8 mouse cellular contexts compared by ENCODE assay signal in genomic region chr14:59200711-59201603, GRCm38 (mm10). TPM values are rescaled to one million over a fixed set of nuclear protein-coding genes. Genes with fewer than 3 reads are reported as not detected.
DNase-seq lines count a peak whose midpoint lies in the region; ATAC-seq and TF ChIP-seq lines count a peak whose summit lies in the region.

Gene Rcbtb1 (plus strand): TSS chr14:59201209.

- peak; percentile 69 for TF ChIP-seq CTCF in C2C12 (IDR thresholded peaks at IDR 0.05; ENCODE audit: control insufficient read depth, insufficient read depth, insufficient read length)
- TF ChIP-seq CTCF in brain, embryonic 14.5 days (IDR thresholded peaks at IDR 0.05; ENCODE audit: borderline replicate concordance, extremely low read depth, insufficient read depth, insufficient read length), result peak; percentile 23; the same call in 1 of the 2 replicates
- peak; percentile 66 for TF ChIP-seq CTCF in liver, adult 2 months (IDR thresholded peaks at IDR 0.05; ENCODE audit: low read depth, low read length)

- H3K4me3 ChIP-seq in C2C12 (ENCODE audit: insufficient read depth, poor library complexity, severe bottlenecking) (peak within 1 kb of the TSS; percentile 79), myocyte (peak within 1 kb of the TSS; percentile 36)
- peak within 1 kb of the TSS; percentile 78 for H3K4me3 ChIP-seq in erythroblast, embryonic 14.5 days (replicated peaks)
- H3K4me3 ChIP-seq in heart, embryonic 11.5 days (ENCODE audit: low read depth, low read length), result peak within 1 kb of the TSS; percentile 92
- H3K4me3 ChIP-seq in kidney, embryonic 16.5 days (ENCODE audit: low read length), result peak within 1 kb of the TSS; percentile 74
- H3K4me3 ChIP-seq in liver, adult 2 months (ENCODE audit: insufficient read depth, low read depth, low read length), result peak within 1 kb of the TSS; percentile 88

- TF ChIP-seq POLR2A in brain, embryonic 14.5 days (IDR thresholded peaks at IDR 0.05; ENCODE audit: borderline replicate concordance, extremely low read depth, insufficient read depth, insufficient read length, poor library complexity, severe bottlenecking), result peak; percentile 82
- peak; percentile 83 for TF ChIP-seq POLR2A in liver, adult 2 months (IDR thresholded peaks at IDR 0.05; ENCODE audit: extremely low read depth, insufficient read depth, low read length)
- peak; percentile 64 for TF ChIP-seq POLR2A in myocyte (IDR thresholded peaks at IDR 0.05; ENCODE audit: insufficient read length, low read depth)

- H3K27me3 ChIP-seq in C2C12 (ENCODE audit: control insufficient read depth, insufficient read depth, insufficient read length) (no peaks in the 10 kb centered on the region), myocyte (ENCODE audit: control insufficient read depth, insufficient read depth, insufficient read length) (no peaks in the 10 kb centered on the region)
- H3K27me3 ChIP-seq in erythroblast, embryonic 14.5 days (ENCODE audit: control insufficient read depth), result no peaks in the 10 kb centered on the region
- no peaks in the 10 kb centered on the region for H3K27me3 ChIP-seq in heart, embryonic 11.5 days (ENCODE audit: control insufficient read depth, insufficient read depth, low read length)
- H3K27me3 ChIP-seq in kidney, embryonic 16.5 days (ENCODE audit: insufficient read depth, low read length), result no peaks in the 10 kb centered on the region
- no peaks in the 10 kb centered on the region for H3K27me3 ChIP-seq in liver, adult 2 months (ENCODE audit: control insufficient read depth, insufficient read depth, low read length)
- H3K27me3 ChIP-seq in splenic B cell, adult 2 months (ENCODE audit: control insufficient read depth, insufficient read depth, low read length, poor library complexity, severe bottlenecking), result no peaks in the 10 kb centered on the region

- peak within 1 kb of the TSS; percentile 91 for H3ac ChIP-seq in C2C12 (ENCODE audit: control insufficient read depth, insufficient read length, low read depth)
- H3ac ChIP-seq in myocyte (ENCODE audit: control insufficient read depth, insufficient read length), result peak within 1 kb of the TSS; percentile 90

- H3K36me3 ChIP-seq in C2C12 (ENCODE audit: control insufficient read depth, insufficient read depth) (no peaks in the 10 kb centered on the region), myocyte (ENCODE audit: control insufficient read depth, insufficient read depth) (no peaks in the 10 kb centered on the region)
- H3K36me3 ChIP-seq in erythroblast, embryonic 14.5 days (ENCODE audit: control insufficient read depth), result no peaks in the 10 kb centered on the region; the same call in 1 of the 2 replicates
- no peaks in the 10 kb centered on the region for H3K36me3 ChIP-seq in heart, embryonic 11.5 days (ENCODE audit: control insufficient read depth, insufficient read depth, low read length)
- no peaks in the 10 kb centered on the region for H3K36me3 ChIP-seq in kidney, embryonic 16.5 days (ENCODE audit: insufficient read depth, low read length)
- no peaks in the 10 kb centered on the region for H3K36me3 ChIP-seq in liver, adult 2 months (ENCODE audit: control insufficient read depth, insufficient read depth, low read length)
- H3K36me3 ChIP-seq in splenic B cell, adult 2 months (ENCODE audit: control insufficient read depth, insufficient read depth, low read length, poor library complexity, severe bottlenecking), result no peaks in the 10 kb centered on the region

- H3K9me3 ChIP-seq in erythroblast, embryonic 14.5 days (ENCODE audit: control insufficient read depth, low read length), result peaks cover 5% of the 10 kb centered on the region
- no peaks in the 10 kb centered on the region for H3K9me3 ChIP-seq in heart, embryonic 11.5 days (replicated peaks; ENCODE audit: control insufficient read depth, low read length)
- no peaks in the 10 kb centered on the region for H3K9me3 ChIP-seq in kidney, embryonic 16.5 days (ENCODE audit: low read length)

- ATAC-seq in heart, embryonic 11.5 days (replicated peaks; ENCODE audit: insufficient number of reproducible peaks, low FRiP score, low TSS enrichment), result peak; percentile 94
- peak; percentile 98 for ATAC-seq in kidney, embryonic 16.5 days (ENCODE audit: low FRiP score, low TSS enrichment)

- H3K9ac ChIP-seq in heart, embryonic 11.5 days (ENCODE audit: low read depth, low read length), result peak within 1 kb of the TSS; percentile 97
- H3K9ac ChIP-seq in kidney, embryonic 16.5 days (replicated peaks; ENCODE audit: low read length), result peak within 1 kb of the TSS; percentile 92
- peak within 1 kb of the TSS; percentile 92 for H3K9ac ChIP-seq in liver, adult 2 months (ENCODE audit: low read depth, low read length)

- peak; percentile 97 for DNase-seq in brain, embryonic 14.5 days (ENCODE audit: low read depth)
- peak; percentile 92 for DNase-seq in liver, adult 2 months (ENCODE audit: extremely low read depth, low read depth, low spot score)
- peak; percentile 93 for DNase-seq in splenic B cell, adult 2 months (ENCODE audit: low read depth, low spot score)

- H3K4me2 ChIP-seq in heart, embryonic 11.5 days, result peak within 1 kb of the TSS; percentile 83
- H3K4me2 ChIP-seq in kidney, embryonic 16.5 days (replicated peaks; ENCODE audit: low read depth, low read length), result peak within 1 kb of the TSS; percentile 55
- H3K4me2 ChIP-seq in myocyte (ENCODE audit: low read depth), result peak within 1 kb of the TSS; percentile 78

- H3K27ac ChIP-seq in heart, embryonic 11.5 days (ENCODE audit: low read depth, low read length), result peak within 1 kb of the TSS; percentile 97
- peak within 1 kb of the TSS; percentile 94 for H3K27ac ChIP-seq in kidney, embryonic 16.5 days (ENCODE audit: low read length)
- peak within 1 kb of the TSS; percentile 88 for H3K27ac ChIP-seq in liver, adult 2 months (replicated peaks; ENCODE audit: insufficient read depth, low read depth, low read length)

- H3K79me3 ChIP-seq in C2C12 (ENCODE audit: low read depth), result peaks cover 26% of the 10 kb centered on the region

- under 1% methylated on average over 93 of the region's 96 CpGs for whole genome bisulfite sequencing in heart, embryonic 11.5 days (ENCODE audit: insufficient replicate concordance)
- under 1% methylated on average over 92 of the region's 96 CpGs for WGBS in kidney, embryonic 16.5 days
- WGBS in liver, adult 2 months, result under 1% methylated on average over 96 of the region's 96 CpGs

- H3K79me2 ChIP-seq in C2C12 (ENCODE audit: control insufficient read depth, insufficient read depth), result peaks cover 48% of the 10 kb centered on the region
- H3K79me2 ChIP-seq in liver, adult 2 months (ENCODE audit: control insufficient read depth, insufficient read depth, low read length), result peaks cover 4% of the 10 kb centered on the region; the same call in 1 of the 2 replicates
- H3K79me2 ChIP-seq in myocyte (ENCODE audit: control insufficient read depth, insufficient read depth), result peaks cover 31% of the 10 kb centered on the region

- peaks cover 26% of the 10 kb centered on the region for H3K4me1 ChIP-seq in erythroblast, embryonic 14.5 days (ENCODE audit: control insufficient read depth)
- H3K4me1 ChIP-seq in heart, embryonic 11.5 days (ENCODE audit: control insufficient read depth, insufficient read depth, low read length), result peaks cover 22% of the 10 kb centered on the region
- peaks cover 22% of the 10 kb centered on the region for H3K4me1 ChIP-seq in kidney, embryonic 16.5 days (ENCODE audit: insufficient read depth, low read length)
- H3K4me1 ChIP-seq in liver, adult 2 months (ENCODE audit: control insufficient read depth, insufficient read depth, low read length), result peaks cover 29% of the 10 kb centered on the region

TF ChIP-seq in C2C12, 6 proteins besides CTCF, POLR2A, EP300 and RAD21:
- TF ChIP-seq USF1 (IDR thresholded peaks at IDR 0.05; ENCODE audit: low read depth) (peak; percentile 98), MAX (IDR thresholded peaks at IDR 0.05) (peak; percentile 97), MYOD1 (IDR thresholded peaks at IDR 0.05; ENCODE audit: control insufficient read depth, insufficient read length, low read depth) (no peak)

TF ChIP-seq in myocyte, 11 proteins besides CTCF, POLR2A, EP300 and RAD21:
- TF ChIP-seq TCF3 (IDR thresholded peaks at IDR 0.05; ENCODE audit: insufficient read length, low read depth) (no peak), TCF12 (IDR thresholded peaks at IDR 0.05; ENCODE audit: insufficient read depth, poor library complexity, severe bottlenecking) (no peak), USF1 (IDR thresholded peaks at IDR 0.05; ENCODE audit: low read depth) (peak; percentile 97), REST (IDR thresholded peaks at IDR 0.05; ENCODE audit: insufficient read depth, insufficient read length) (no peak), E2F4 (IDR thresholded peaks at IDR 0.05; ENCODE audit: insufficient read depth) (peak; percentile 77), CEBPB (IDR thresholded peaks at IDR 0.05; ENCODE audit: insufficient read depth, poor library complexity, severe bottlenecking) (no peak), MYOG (IDR thresholded peaks at IDR 0.05; ENCODE audit: control insufficient read depth in 1 of 3, insufficient read depth in 1 of 3, insufficient read length in 2 of 3, low read depth in 2 of 3) (no peak), MAX (IDR thresholded peaks at IDR 0.05; ENCODE audit: low read depth) (no peak), MYOD1 (IDR thresholded peaks at IDR 0.05; ENCODE audit: control insufficient read depth in 1 of 3, insufficient read length in 2 of 3, low read depth in 2 of 3) (no peak), SRF (IDR thresholded peaks at IDR 0.05; ENCODE audit: control insufficient read depth, insufficient read length, low read depth) (peak; percentile 45), POLR2AphosphoS2 (IDR thresholded peaks at IDR 0.05; ENCODE audit: insufficient read length, low read depth) (peak; percentile 65)

RNA-seq across cellular contexts. Expression of gene Rcbtb1, which starts in this region (rescaled TPM):
- polyA plus RNA-seq in C2C12 (2012; fragmentation: generic; extraction: Trizol), result 10.5 TPM
- 57.1 and 57.7 TPM in 2 replicates for polyA plus RNA-seq in brain, embryonic 14.5 days (2012; rRNA removed)
- 0.28 and 0.67 TPM in 2 replicates for polyA plus RNA-seq in erythroblast, embryonic 14.5 days (2012)
- 35.8 and 39.3 TPM in 2 replicates for polyA plus RNA-seq in heart, embryonic 11.5 days (2014; fragmentation: Nextera tagmentation; extraction: Ambion mirVana)
- polyA plus RNA-seq in kidney, embryonic 16.5 days (2015; fragmentation: Nextera tagmentation; extraction: Ambion mirVana), result 64.2 and 65.0 TPM in 2 replicates
- 39.0 and 42.0 TPM in 2 replicates for total RNA-seq in liver, adult 2 months (2014; rRNA removed)
- 19.8 and 25.5 TPM in 2 replicates for polyA plus RNA-seq in liver, adult 2 months (2012; rRNA removed)
- polyA plus RNA-seq in myocyte (2012; fragmentation: generic; extraction: Trizol), result 5.7 TPM

Comparison
In these comparisons a context has a peak if more than half of its experiments do, and no peak if none do; other contexts are left out.
1. Peak in every context shown above with its lines: DNase-seq, ATAC-seq, H3K4me3 ChIP-seq and H3K27ac ChIP-seq.
2. H3K4me3 ChIP-seq: peak in every context shown above with its lines; median percentile 92 in heart, embryonic 11.5 days; 88 in liver, adult 2 months; 79 in C2C12; 78 in erythroblast, embryonic 14.5 days; 74 in kidney, embryonic 16.5 days; 36 in myocyte.